Mouse (Mus musculus) cortical plate, adult 2 months (tissue): ENCODE results near the gene Lama5. TPM values are rescaled to one million over a fixed set of nuclear protein-coding genes. Genes with fewer than 3 reads are reported as not detected.

Experiments used
- H3K27ac ChIP-seq: fragments of 200-500 bp; 2 replicates; pipeline ENCODE4 v1.5.1; 2012; ENCODE audit warnings: low read length, control low read depth, inconsistent platforms; ENCODE audit not compliant: insufficient read depth
- H3K4me1 ChIP-seq: fragments of 200-500 bp; 2 replicates; pipeline ENCODE4 v1.6.1; 2011; ENCODE audit warnings: low read length; ENCODE audit not compliant: control insufficient read depth, insufficient read depth
- H3K4me3 ChIP-seq: fragments of 200-500 bp; 2 replicates; pipeline ENCODE4 v1.5.1; 2011; ENCODE audit warnings: mild to moderate bottlenecking, low read length, control low read depth; ENCODE audit not compliant: insufficient read depth
- CTCF ChIP-seq: fragments of 200-500 bp; IDR thresholded peaks from 2 replicates; pipeline ENCODE4 v1.5.1; 2011; ENCODE audit warnings: mild to moderate bottlenecking, control low read depth, low read length; ENCODE audit not compliant: insufficient read depth; ENCODE audit errors: extremely low read depth
- POLR2A ChIP-seq: fragments of 200-500 bp; IDR thresholded peaks from 2 replicates; pipeline ENCODE4 v1.6.1; 2011; ENCODE audit warnings: mild to moderate bottlenecking, low read length, control low read depth; ENCODE audit not compliant: insufficient read depth; ENCODE audit errors: extremely low read depth
- polyA plus RNA-seq: library from polyadenylated mRNA; depleted of rRNA; stranded (reverse); fragments of >200 nt; gene quantifications from 2 replicates; pipeline ENCODE4 v1.2.3, GENCODE M21; 2012

Lama5 gene
- polyA plus RNA-seq, 1 experiment: 6.0 TPM

DNA sequence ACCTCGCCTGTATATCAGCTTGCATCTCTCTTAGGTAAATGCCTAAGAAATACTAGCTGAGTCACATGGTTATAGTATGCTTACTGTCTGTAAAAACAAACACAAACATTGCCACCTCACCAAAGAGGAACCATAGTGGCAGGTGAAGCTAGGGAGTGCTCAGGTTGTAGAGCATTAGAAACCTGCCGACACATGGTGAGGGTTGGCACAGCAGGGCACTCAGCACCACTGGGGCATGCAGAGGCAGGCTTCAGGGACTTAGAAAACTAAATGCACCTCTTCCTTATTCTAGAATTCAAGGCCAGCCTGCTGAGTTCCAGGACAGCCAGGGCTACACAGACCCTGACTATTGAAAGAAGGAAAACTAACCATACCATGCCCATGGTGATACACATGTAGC, 58.8 kb downstream of the Lama5 start:
- TF ChIP-seq POLR2A: no peak
- TF ChIP-seq CTCF: no peak
- H3K4me3 ChIP-seq: no peak overlapping the region
- no peak overlapping the region for H3K27ac ChIP-seq
- H3K4me1 ChIP-seq: peaks cover 4% of the 10 kb centered on the region; the same call in 1 of the 2 replicates

DNA sequence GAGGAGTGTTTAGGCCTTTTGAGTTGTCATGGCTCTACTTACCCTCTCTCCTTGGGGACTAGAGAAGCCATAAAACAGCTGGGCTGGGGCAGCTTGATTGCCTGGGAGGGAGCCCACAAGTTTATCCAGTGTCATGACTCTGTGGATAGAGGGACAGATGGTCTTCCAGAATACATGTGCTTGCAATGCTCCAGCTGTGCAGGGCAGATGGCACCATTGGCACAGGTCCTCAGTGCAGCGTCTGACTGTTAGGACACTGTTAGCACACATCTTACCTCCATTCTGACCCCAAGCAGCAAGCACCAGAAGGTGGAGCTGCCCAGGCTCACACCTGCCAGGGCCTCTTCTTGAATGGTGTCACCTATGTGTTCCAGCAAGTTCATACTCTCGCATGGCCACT, 59.8 kb downstream of the Lama5 start:
- no peak overlapping the region for H3K4me3 ChIP-seq
- no peak for TF ChIP-seq CTCF
- TF ChIP-seq POLR2A: no peak
- H3K4me1 ChIP-seq: peaks cover 2% of the 10 kb centered on the region; the same call in 1 of the 2 replicates

DNA sequence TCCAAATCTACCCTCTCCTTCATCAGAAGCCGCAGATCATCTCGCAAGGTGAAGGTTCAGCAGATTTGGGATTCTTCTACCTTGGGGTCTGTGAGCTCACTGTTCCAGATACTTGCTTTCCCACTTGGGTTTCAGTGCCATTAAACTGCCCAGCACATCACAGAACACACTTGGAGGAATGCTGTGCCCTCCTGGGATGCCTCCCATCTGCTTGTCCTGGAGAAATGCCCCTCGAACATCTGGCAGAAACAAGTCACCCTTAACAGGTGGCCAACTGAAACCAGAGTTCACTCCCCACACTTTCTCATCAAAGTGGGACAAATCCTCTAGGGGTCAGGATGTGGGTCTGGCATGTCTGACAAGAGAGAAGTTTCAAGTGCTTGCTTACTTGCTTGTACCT, 67.0 kb downstream of the Lama5 start:
- Histone ChIP-seq H3K4me1 (no peaks in the 10 kb centered on the region), H3K4me3 (no peak overlapping the region), H3K27ac (no peak overlapping the region)
- TF ChIP-seq POLR2A (no peak), CTCF (no peak)

More for the DNA sequence above, 59.8 kb downstream of the Lama5 start:
- H3K27ac ChIP-seq: no peak overlapping the region

DNA sequence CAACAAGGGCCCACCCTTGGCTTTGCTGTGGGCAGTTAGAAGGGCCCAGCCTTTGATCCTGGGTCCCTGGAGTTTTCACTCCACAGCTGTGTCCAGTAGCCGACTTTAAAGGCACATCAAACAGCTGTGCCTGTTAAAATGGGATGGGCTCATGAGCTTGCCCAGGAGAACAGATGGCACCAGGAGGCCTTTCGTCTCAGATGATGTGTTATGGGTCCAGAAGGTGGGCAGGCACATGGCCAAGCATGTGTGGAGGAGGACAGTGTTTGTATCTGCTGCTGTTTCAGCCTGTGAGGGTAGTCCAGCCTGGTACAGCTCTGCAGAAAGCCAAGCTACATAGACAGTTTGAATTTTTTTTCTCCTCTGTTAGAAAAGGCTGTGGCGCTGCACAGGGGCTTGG, 70.9 kb downstream of the Lama5 start:
- no peak for TF ChIP-seq CTCF
- TF ChIP-seq POLR2A: no peak

DNA sequence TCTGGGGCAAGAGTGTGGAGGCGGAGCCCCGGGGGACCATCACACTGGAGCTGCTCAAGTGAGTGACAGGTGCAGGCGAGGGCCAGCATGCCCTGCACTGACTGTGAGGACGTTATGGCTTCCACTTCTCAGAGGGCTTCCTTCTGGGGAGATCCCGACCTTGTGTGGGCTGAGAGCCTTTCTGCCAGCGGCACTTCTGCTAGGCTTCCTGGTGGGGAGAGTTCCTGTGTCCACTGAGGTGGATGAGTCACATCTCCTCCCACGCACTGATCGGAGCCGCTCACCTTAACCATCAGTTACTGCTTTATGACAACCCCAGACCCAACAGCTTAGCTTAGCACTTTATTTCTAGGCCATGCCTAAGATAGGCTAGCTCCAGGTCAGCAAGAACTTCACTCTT, 77.1 kb downstream of the Lama5 start:
- no peak overlapping the region for H3K27ac ChIP-seq
- no peak for TF ChIP-seq POLR2A
- TF ChIP-seq CTCF: no peak
- no peaks in the 10 kb centered on the region for H3K4me1 ChIP-seq
- no peak overlapping the region for H3K4me3 ChIP-seq

More for the DNA sequence above, 70.9 kb downstream of the Lama5 start:
- no peak overlapping the region for H3K27ac ChIP-seq
- H3K4me1 ChIP-seq: no peaks in the 10 kb centered on the region
- H3K4me3 ChIP-seq: no peak overlapping the region

DNA sequence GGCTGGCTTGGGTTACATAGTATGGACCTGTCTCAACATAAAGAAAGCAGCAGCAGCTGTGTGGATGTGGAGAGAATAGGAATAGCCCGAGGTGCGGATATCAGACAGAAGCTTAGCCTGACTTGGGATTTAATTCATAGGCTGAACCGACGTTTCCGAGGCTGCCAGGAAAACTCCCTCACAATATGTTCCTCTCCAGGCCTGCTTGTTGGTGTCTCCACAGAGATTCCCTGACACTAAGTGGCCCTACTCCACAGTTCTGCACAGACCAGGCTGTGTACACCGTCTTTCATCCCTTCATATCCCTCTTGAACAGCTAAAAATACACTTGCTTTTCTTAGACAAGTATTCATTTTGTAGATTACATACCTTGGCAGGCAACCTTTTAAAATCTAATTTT, 78.3 kb downstream of the Lama5 start:
- Histone ChIP-seq H3K4me1 (no peaks in the 10 kb centered on the region), H3K27ac (no peak overlapping the region), H3K4me3 (no peak overlapping the region)
- no peak for TF ChIP-seq POLR2A
- TF ChIP-seq CTCF: no peak

DNA sequence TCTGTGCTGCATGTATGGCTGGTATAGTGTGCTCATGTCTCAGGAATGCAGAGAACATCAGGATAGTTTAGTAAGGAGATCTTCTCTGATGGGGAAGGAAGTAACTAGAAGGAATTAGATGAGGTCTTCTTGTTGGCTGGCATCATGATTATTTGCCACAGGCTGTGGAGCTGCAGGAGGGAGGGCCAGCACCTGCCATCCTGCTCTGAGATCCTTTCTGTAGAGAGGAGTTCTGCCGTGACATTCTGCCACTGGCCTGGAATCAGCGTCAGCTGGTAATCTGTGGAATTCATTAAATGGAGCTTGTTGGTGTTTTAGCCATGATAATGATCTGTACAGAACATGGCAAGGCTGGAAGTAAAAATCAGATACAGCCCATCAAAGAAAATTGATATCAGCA, 79.6 kb downstream of the Lama5 start:
- Histone ChIP-seq H3K4me3 (no peak overlapping the region), H3K27ac (no peak overlapping the region), H3K4me1 (no peaks in the 10 kb centered on the region; the same call in 1 of the 2 replicates)
- TF ChIP-seq CTCF (no peak), POLR2A (no peak)

DNA sequence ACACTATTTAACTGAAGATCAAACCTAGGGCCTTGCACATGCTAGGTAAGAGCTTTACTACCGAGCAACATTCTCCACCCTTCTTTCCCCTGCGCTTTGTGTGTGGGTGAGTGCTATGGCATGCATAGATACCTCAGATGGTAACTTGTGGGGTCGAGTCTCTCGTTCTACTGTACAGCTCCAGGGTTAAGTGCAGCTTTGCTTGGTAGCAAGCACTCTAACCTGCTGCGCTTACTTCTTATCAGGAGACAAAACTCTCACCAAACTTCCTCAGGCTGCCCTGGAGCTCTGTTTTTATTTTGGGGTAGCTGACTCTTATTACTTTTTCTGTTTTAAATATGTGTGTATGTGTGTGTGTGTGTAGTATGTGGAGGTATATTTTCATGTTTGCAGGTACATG, 90.2 kb downstream of the Lama5 start:
- H3K27ac ChIP-seq: no peak overlapping the region
- peaks cover 2% of the 10 kb centered on the region; the same call in 1 of the 2 replicates for H3K4me1 ChIP-seq
- no peak overlapping the region for H3K4me3 ChIP-seq
- TF ChIP-seq CTCF: no peak
- TF ChIP-seq POLR2A: no peak

DNA sequence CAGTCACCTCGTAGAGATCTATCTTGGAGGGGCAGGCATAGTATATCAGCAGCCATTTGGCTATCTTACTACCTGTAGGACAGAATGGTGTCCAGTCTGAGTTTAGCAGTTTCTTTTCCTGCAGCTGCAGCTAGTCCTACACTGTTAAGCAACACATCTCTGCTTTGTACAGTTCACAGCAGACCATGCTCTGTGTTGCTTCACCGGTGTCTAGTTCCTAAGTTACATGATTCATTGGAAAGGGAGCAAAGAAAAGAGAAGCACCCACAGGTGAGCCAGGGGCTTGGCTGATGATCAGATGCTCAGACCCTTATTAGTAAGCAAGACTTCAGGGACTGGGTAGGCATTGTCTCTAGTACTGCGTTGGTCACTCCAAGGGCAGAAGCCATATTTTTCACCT, 91.7 kb downstream of the Lama5 start:
- no peak overlapping the region for H3K4me3 ChIP-seq
- no peak for TF ChIP-seq POLR2A
- TF ChIP-seq CTCF: no peak
- H3K27ac ChIP-seq: no peak overlapping the region
- peaks cover 2% of the 10 kb centered on the region; the same call in 1 of the 2 replicates for H3K4me1 ChIP-seq

DNA sequence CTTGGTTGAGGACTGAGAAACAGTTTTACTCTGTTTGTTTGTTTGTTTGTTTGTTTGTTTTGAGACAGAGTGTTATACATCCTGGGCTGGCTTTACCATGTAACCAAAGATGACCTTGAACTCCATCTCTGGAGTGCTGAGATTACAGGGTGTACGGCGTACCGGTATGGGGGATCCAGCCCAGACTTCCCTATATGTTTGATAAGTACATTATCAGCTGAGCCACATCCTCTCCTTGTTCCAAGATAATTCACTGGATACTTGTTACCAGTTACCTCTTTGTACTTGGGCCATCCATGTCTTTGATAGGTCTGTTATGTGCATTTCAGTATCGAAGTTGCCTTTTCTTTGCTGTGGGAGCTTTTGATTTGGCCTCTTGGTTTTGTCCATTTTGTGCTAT, 92.4 kb downstream of the Lama5 start:
- Histone ChIP-seq H3K27ac (no peak overlapping the region), H3K4me3 (no peak overlapping the region), H3K4me1 (peaks cover 2% of the 10 kb centered on the region; the same call in 1 of the 2 replicates)
- TF ChIP-seq POLR2A (no peak), CTCF (no peak)
